Mouse (Mus musculus) midbrain, postnatal 0 days (tissue): ENCODE measurements around the gene Fam216a. TPM values are rescaled to one million over a fixed set of nuclear protein-coding genes. Genes with fewer than 3 reads are reported as not detected.

Experiments used
- ATAC-seq: fragments of 200-750 bp; cut with Nextera tagmentation; 2 replicates; pipeline ENCODE4 v1.8.0; 2017; ENCODE audit warnings: moderate number of reproducible peaks, mild to moderate bottlenecking, moderate TSS enrichment, moderate library complexity; ENCODE audit not compliant: low FRiP score
- DNase-seq: peaks from one replicate; pipeline ENCODE4 v3.0.0-alpha.2; 2015; ENCODE audit warnings: low spot score
- H3K27ac ChIP-seq: fragments of 300-500 bp; sonication (generic); 2 replicates; pipeline ENCODE4 v1.5.1; 2014; ENCODE audit warnings: low read depth, mild to moderate bottlenecking, low read length, mixed read lengths
- H3K27me3 ChIP-seq: fragments of 300-500 bp; sonication (generic); 2 replicates; pipeline ENCODE4 v1.6.1; 2014; ENCODE audit warnings: low read length, control low read depth, mixed read lengths; ENCODE audit not compliant: insufficient read depth
- H3K36me3 ChIP-seq: fragments of 300-500 bp; sonication (generic); 2 replicates; pipeline ENCODE4 v1.6.1; 2014; ENCODE audit warnings: low read length, control low read depth, mixed read lengths; ENCODE audit not compliant: insufficient read depth
- H3K4me1 ChIP-seq: fragments of 300-500 bp; sonication (generic); 2 replicates; pipeline ENCODE4 v1.6.1; 2014; ENCODE audit warnings: mild to moderate bottlenecking, control low read depth, antibody characterized with exemption, low read length, mixed read lengths; ENCODE audit not compliant: insufficient read depth
- H3K4me2 ChIP-seq: fragments of 300-500 bp; sonication (generic); 2 replicates; pipeline ENCODE4 v1.6.1; 2014; ENCODE audit warnings: low read depth, mild to moderate bottlenecking, low read length, mixed read lengths; ENCODE audit not compliant: poor library complexity, severe bottlenecking
- H3K4me3 ChIP-seq: fragments of 300-500 bp; sonication (generic); 2 replicates; pipeline ENCODE4 v1.5.1; 2014; ENCODE audit warnings: low read depth, mild to moderate bottlenecking, low read length, moderate library complexity
- H3K9ac ChIP-seq: fragments of 300-500 bp; sonication (generic); replicated peaks from 2 replicates; pipeline ENCODE4 v1.6.1; 2014; ENCODE audit warnings: mild to moderate bottlenecking, low read length, moderate library complexity, mixed read lengths; ENCODE audit not compliant: poor library complexity, severe bottlenecking
- H3K9me3 ChIP-seq: fragments of 300-500 bp; sonication (generic); 2 replicates; pipeline ENCODE4 v1.6.1; 2016; ENCODE audit warnings: low read length, control low read depth
- CTCF ChIP-seq: IDR thresholded peaks from 2 replicates; pipeline ENCODE4 v1.5.1; 2016; ENCODE audit warnings: antibody characterized with exemption, mild to moderate bottlenecking
- WGBS: fragments of 180-500 bp; shearing (Covaris S2); extraction: QIAGEN DNeasy Blood & Tissue Kit; methylation state at CpG from one replicate; pipeline ENCODE4 v1.1.7; 2014; 5-methylcytosine and 5-hydroxymethylcytosine counted together
- polyA plus RNA-seq: library from polyadenylated mRNA; unstranded; fragments of >200 nt; fragmentation: Nextera tagmentation; extraction: Ambion mirVana; gene quantifications from 2 replicates; pipeline ENCODE4 v1.2.1, GENCODE M21; 2015
- total RNA-seq: library from RNA; depleted of rRNA; stranded (reverse); fragments of >200 nt; gene quantifications from 2 replicates; pipeline ENCODE4 v1.2.3, GENCODE M21; 2014

Gene Fam216a
- total and polyA plus RNA-seq, 2 experiments from 2014 or later = 139 to 156 TPM

- Histone ChIP-seq H3K4me3 (peak overlapping the region; percentile 95), H3K4me1 (0 out of 2 replicates have a peak, but pooled peaks cover 3% of the 10 kb centered on the region), H3K27ac (peak overlapping the region; percentile 86), H3K9ac (peak overlapping the region; percentile 91), H3K9me3 (no peaks in the 10 kb centered on the region), H3K36me3 (0 out of 2 replicates have a peak, but pooled peaks cover 2% of the 10 kb centered on the region), H3K27me3 (no peaks in the 10 kb centered on the region), H3K4me2 (peak overlapping the region; percentile 61)
- peak; percentile 21; the same call in 1 of the 2 replicates for TF ChIP-seq CTCF
- no peak for DNase-seq
- peak; percentile 73 for ATAC-seq
- WGBS = under 1% methylated on average over 57 of the region's 57 CpGs
Observed at GRCm38 (mm10) chr5:122354492-122355067, 17.6 kb downstream of the Fam216a start.

- peak within 1 kb of the TSS; percentile 95 for H3K4me3 ChIP-seq
- DNase-seq (peak; percentile 99), ATAC-seq (peak; percentile 93)
- peak within 1 kb of the TSS; percentile 92 for H3K27ac ChIP-seq
- peak within 1 kb of the TSS; percentile 91 for H3K9ac ChIP-seq
- 0 out of 2 replicates have a peak, but pooled peaks cover 3% of the 10 kb centered on the region for H3K4me1 ChIP-seq
- TF ChIP-seq CTCF = no peak
- H3K9me3 ChIP-seq = no peaks in the 10 kb centered on the region
- 1% methylated on average over 50 of the region's 51 CpGs for WGBS
- H3K4me2 ChIP-seq = peak within 1 kb of the TSS; percentile 72
- H3K36me3 ChIP-seq = 0 out of 2 replicates have a peak, but pooled peaks cover 2% of the 10 kb centered on the region
- no peaks in the 10 kb centered on the region for H3K27me3 ChIP-seq
Observed at GRCm38 (mm10) chr5:122353807-122354491, 18.2 kb downstream of the Fam216a start, which contains the start of the genes Rad9b and Vps29. TSS of gene Rad9b (minus strand) at chr5:122354233. TSS of gene Vps29 (plus strand) at chr5:122354369.

DNA sequence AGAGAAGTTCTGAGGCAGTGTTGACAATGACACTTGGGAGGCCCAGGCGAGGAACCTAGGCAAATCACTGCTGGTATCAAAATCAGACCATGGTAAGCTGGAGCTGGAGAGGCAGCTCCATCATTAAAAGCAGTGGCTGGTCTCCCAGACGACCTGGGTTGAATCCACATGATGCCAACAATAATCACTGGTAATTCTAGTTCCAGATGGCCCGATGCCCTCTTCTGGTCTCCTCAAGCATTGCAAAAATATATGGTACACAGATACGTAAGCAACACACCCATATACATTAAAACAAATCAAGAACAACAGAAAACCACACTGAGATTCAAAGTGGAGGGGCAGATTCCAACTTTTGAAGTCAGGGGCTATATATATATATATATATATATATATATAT, 26.4 kb downstream of the Fam216a start:
- peak; percentile 40; the same call in 1 of the 2 replicates for TF ChIP-seq CTCF
- H3K9ac ChIP-seq = no peak overlapping the region
- no peak for ATAC-seq
- H3K4me2 ChIP-seq = no peak overlapping the region
- H3K27ac ChIP-seq = no peak overlapping the region
- no peak overlapping the region for H3K4me3 ChIP-seq
- no peak for DNase-seq
- H3K4me1 ChIP-seq = no peaks in the 10 kb centered on the region
- H3K36me3 ChIP-seq = 0 out of 2 replicates have a peak, but pooled peaks cover 3% of the 10 kb centered on the region
- 79% methylated on average over 4 of the region's 4 CpGs for WGBS
- no peaks in the 10 kb centered on the region for H3K9me3 ChIP-seq
- H3K27me3 ChIP-seq = no peaks in the 10 kb centered on the region

DNA sequence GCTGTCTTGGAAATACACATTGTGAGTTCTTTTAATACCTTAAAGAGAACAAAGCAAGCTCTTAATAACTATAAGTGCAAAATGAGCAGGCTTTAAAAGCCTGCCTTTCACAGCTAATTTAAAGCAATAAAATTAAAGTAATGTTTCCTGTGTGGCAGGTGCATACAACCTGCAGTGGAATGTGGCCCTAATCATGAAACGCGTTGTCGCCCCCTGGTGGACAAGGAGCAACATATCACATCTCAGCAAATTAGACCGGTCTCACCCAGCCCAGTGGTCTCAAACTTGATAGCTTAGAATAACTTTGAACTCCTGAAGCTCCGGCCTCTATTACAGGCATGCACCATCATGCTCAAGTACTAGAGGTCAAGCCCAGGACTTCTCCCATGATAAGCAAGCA, 27.9 kb downstream of the Fam216a start:
- no peak overlapping the region for H3K4me2 ChIP-seq
- DNase-seq = peak; percentile 83
- no peak for ATAC-seq
- H3K4me1 ChIP-seq = no peaks in the 10 kb centered on the region
- peak; percentile 89 for TF ChIP-seq CTCF
- 0 out of 2 replicates have a peak, but pooled peaks cover 3% of the 10 kb centered on the region for H3K36me3 ChIP-seq
- no peak overlapping the region for H3K9ac ChIP-seq
- 11% methylated on average over 5 of the region's 5 CpGs for WGBS
- H3K4me3 ChIP-seq = no peak overlapping the region
- H3K27me3 ChIP-seq = no peaks in the 10 kb centered on the region
- no peak overlapping the region for H3K27ac ChIP-seq
- no peaks in the 10 kb centered on the region for H3K9me3 ChIP-seq

- Histone ChIP-seq H3K4me3 (no peak overlapping the region), H3K4me1 (no peaks in the 10 kb centered on the region), H3K4me2 (no peak overlapping the region), H3K27ac (no peak overlapping the region), H3K36me3 (0 out of 2 replicates have a peak, but pooled peaks cover 3% of the 10 kb centered on the region), H3K9ac (no peak overlapping the region), H3K27me3 (no peaks in the 10 kb centered on the region), H3K9me3 (no peaks in the 10 kb centered on the region)
- DNase-seq (no peak), ATAC-seq (no peak)
- TF ChIP-seq CTCF = no peak
- 53% methylated on average over 7 of the region's 7 CpGs for WGBS
Observed at GRCm38 (mm10) chr5:122343768-122344167, 28.4 kb downstream of the Fam216a start.

DNA sequence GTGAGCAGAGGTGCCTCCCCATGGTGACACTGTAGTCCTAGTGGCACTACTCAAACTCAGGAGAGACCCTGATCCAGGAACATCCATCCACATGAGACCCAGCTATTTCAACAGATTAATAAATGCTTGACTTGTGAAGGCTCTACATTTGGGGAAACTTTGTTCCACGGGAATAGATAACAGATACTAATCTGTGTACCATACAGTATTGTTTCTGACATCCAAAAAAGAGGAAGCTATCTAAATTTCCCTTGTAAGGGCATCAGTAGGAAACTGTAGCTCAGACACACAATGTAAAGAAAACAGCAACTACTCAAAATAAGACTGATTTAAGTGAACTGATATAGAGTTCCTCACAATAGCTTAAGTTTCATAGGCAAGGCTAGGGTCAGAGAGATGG, 29.3 kb downstream of the Fam216a start:
- Histone ChIP-seq H3K27ac (no peak overlapping the region), H3K9ac (no peak overlapping the region), H3K4me2 (no peak overlapping the region), H3K36me3 (0 out of 2 replicates have a peak, but pooled peaks cover 6% of the 10 kb centered on the region), H3K4me3 (no peak overlapping the region), H3K27me3 (no peaks in the 10 kb centered on the region), H3K4me1 (no peaks in the 10 kb centered on the region), H3K9me3 (no peaks in the 10 kb centered on the region)
- ATAC-seq = no peak
- WGBS = 73% methylated on average over 1 of the region's 1 CpGs
- no peak for TF ChIP-seq CTCF
- no peak for DNase-seq
